Mouse (Mus musculus): Measurements from ENCODE around the gene Prr12. TPM values are rescaled to one million over a fixed set of nuclear protein-coding genes. Genes with fewer than 3 reads are reported as not detected.
A peak's percentile ranks its signal among the peaks of the same experiment; 100 is the strongest.
"Not testable (repeated sequence)": the region's sequence is repeated elsewhere in the genome, so short reads cannot be mapped to it uniquely, and the experiment has no call there.

Gene Prr12
- polyA plus RNA-seq (2015; fragmentation: Nextera tagmentation; extraction: Ambion mirVana) = 1.9 and 2.0 TPM in 2 replicates

GRCm38 (mm10) chr7:45052862-45053116 lies at the start of gene Prr12:
Prr12 (minus strand) TSS chr7:45052881.
- H3K36me3 ChIP-seq (ENCODE audit: control insufficient read depth, insufficient read depth) = peaks cover 8% of the 10 kb centered on the region
- WGBS (ENCODE audit: insufficient replicate concordance) = 0% methylated on average over 11 of the region's 18 CpGs
- peak within 1 kb of the TSS; percentile 95 for H3K27ac ChIP-seq (ENCODE audit: low read length)
- peak within 1 kb of the TSS; percentile 99 for H3K4me2 ChIP-seq (ENCODE audit: low read depth, low read length)
- ATAC-seq (ENCODE audit: low read depth) = peak; percentile 17
- H3K4me3 ChIP-seq (ENCODE audit: low read depth, low read length) = peak within 1 kb of the TSS; percentile 78
- H3K4me1 ChIP-seq (ENCODE audit: control insufficient read depth, low read depth, low read length) = peaks cover 35% of the 10 kb centered on the region
- peak within 1 kb of the TSS; percentile 77 for H3K9ac ChIP-seq (ENCODE audit: low read depth, low read length)
- H3K27me3 ChIP-seq (ENCODE audit: control insufficient read depth, insufficient read depth, low read depth, low read length) = no peaks in the 10 kb centered on the region
- H3K9me3 ChIP-seq (replicated peaks; ENCODE audit: control insufficient read depth, low read length) = no peaks in the 10 kb centered on the region

GRCm38 (mm10) chr7:45102441-45102840 lies 49.8 kb upstream of the Prr12 start:
- Histone ChIP-seq H3K4me3 (ENCODE audit: low read depth, low read length) (peak overlapping the region; percentile 36), H3K27me3 (ENCODE audit: control insufficient read depth, insufficient read depth, low read depth, low read length) (no peaks in the 10 kb centered on the region), H3K9ac (ENCODE audit: low read depth, low read length) (no peak overlapping the region; the same call in 1 of the 2 replicates), H3K9me3 (replicated peaks; ENCODE audit: control insufficient read depth, low read length) (no peaks in the 10 kb centered on the region), H3K4me1 (ENCODE audit: control insufficient read depth, low read depth, low read length) (peaks cover 8% of the 10 kb centered on the region), H3K27ac (ENCODE audit: low read length) (no peak overlapping the region), H3K4me2 (ENCODE audit: low read depth, low read length) (peak overlapping the region; percentile 34), H3K36me3 (ENCODE audit: control insufficient read depth, insufficient read depth) (no peaks in the 10 kb centered on the region)
- WGBS (ENCODE audit: insufficient replicate concordance) = 49% methylated on average over 11 of the region's 11 CpGs
- no peak for ATAC-seq (ENCODE audit: low read depth)

GRCm38 (mm10) chr7:45100046-45100445 lies 47.4 kb upstream of the Prr12 start:
- peaks cover 8% of the 10 kb centered on the region for H3K4me1 ChIP-seq (ENCODE audit: control insufficient read depth, low read depth, low read length)

DNA sequence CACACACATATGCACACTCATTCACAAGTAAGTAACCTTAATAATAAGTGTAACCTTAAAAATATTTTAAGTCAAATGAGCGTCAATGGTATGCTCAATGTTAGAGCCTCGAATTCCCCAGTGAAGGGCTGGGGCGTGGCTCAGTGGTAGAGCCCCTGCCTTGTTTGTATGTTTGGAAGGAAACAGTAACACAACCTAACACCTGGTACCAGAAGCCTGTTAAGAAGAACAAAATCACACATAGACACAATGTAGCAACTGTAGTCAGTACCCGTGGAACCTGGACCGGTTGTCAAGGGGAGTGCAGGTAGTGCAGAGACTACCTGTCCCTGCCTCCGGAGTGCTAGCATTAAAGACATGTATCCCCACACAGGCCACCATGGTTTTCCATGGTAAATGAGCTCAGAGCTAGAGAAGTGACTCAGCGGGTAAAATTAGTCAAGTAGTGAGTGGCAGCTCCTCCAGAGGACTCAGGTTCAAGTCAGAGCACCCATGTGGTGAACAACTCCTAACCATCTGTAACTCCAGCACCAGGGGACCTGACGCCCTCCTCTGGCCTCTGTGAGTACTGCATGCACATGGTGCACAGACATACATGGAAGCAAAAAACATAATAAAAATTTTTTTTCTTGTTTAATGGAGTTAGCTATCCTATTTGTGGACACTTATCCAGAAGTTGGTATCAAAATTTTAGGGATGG lies 46.0 kb upstream of the Prr12 start:
- H3K9ac ChIP-seq (ENCODE audit: low read depth, low read length) = no peak overlapping the region
- no peaks in the 10 kb centered on the region for H3K27me3 ChIP-seq (ENCODE audit: control insufficient read depth, insufficient read depth, low read depth, low read length)
- H3K4me3 ChIP-seq (ENCODE audit: low read depth, low read length) = no peak overlapping the region
- peaks cover 4% of the 10 kb centered on the region for H3K4me1 ChIP-seq (ENCODE audit: control insufficient read depth, low read depth, low read length)
- no peaks in the 10 kb centered on the region for H3K36me3 ChIP-seq (ENCODE audit: control insufficient read depth, insufficient read depth)
- ATAC-seq (ENCODE audit: low read depth) = no peak
- H3K27ac ChIP-seq (ENCODE audit: low read length) = no peak overlapping the region
- WGBS (ENCODE audit: insufficient replicate concordance) = 72% methylated on average over 8 of the region's 8 CpGs
- no peaks in the 10 kb centered on the region for H3K9me3 ChIP-seq (replicated peaks; ENCODE audit: control insufficient read depth, low read length)
- H3K4me2 ChIP-seq (ENCODE audit: low read depth, low read length) = no peak overlapping the region

More at GRCm38 (mm10) chr7:45100046-45100445, 47.4 kb upstream of the Prr12 start:
- Histone ChIP-seq H3K9ac (ENCODE audit: low read depth, low read length) (no peak overlapping the region), H3K9me3 (replicated peaks; ENCODE audit: control insufficient read depth, low read length) (no peaks in the 10 kb centered on the region), H3K36me3 (ENCODE audit: control insufficient read depth, insufficient read depth) (no peaks in the 10 kb centered on the region), H3K27ac (ENCODE audit: low read length) (no peak overlapping the region), H3K4me3 (ENCODE audit: low read depth, low read length) (no peak overlapping the region), H3K4me2 (ENCODE audit: low read depth, low read length) (no peak overlapping the region), H3K27me3 (ENCODE audit: control insufficient read depth, insufficient read depth, low read depth, low read length) (no peaks in the 10 kb centered on the region)
- WGBS (ENCODE audit: insufficient replicate concordance) = 85% methylated on average over 6 of the region's 6 CpGs
- ATAC-seq (ENCODE audit: low read depth) = no peak

GRCm38 (mm10) chr7:45097479-45097878 lies 44.8 kb upstream of the Prr12 start:
- Histone ChIP-seq H3K27me3 (ENCODE audit: control insufficient read depth, insufficient read depth, low read depth, low read length) (no peaks in the 10 kb centered on the region), H3K36me3 (ENCODE audit: control insufficient read depth, insufficient read depth) (no peaks in the 10 kb centered on the region), H3K9ac (ENCODE audit: low read depth, low read length) (no peak overlapping the region), H3K4me1 (ENCODE audit: control insufficient read depth, low read depth, low read length) (peaks cover 11% of the 10 kb centered on the region), H3K27ac (ENCODE audit: low read length) (peak overlapping the region; percentile 63), H3K9me3 (replicated peaks; ENCODE audit: control insufficient read depth, low read length) (no peaks in the 10 kb centered on the region), H3K4me3 (ENCODE audit: low read depth, low read length) (no peak overlapping the region), H3K4me2 (ENCODE audit: low read depth, low read length) (no peak overlapping the region)
- peak; percentile 67 for ATAC-seq (ENCODE audit: low read depth)
- 14% methylated on average over 6 of the region's 6 CpGs for WGBS (ENCODE audit: insufficient replicate concordance)

GRCm38 (mm10) chr7:45095965-45096364 lies 43.3 kb upstream of the Prr12 start:
- H3K4me1 ChIP-seq (ENCODE audit: control insufficient read depth, low read depth, low read length) = peaks cover 21% of the 10 kb centered on the region
- H3K27me3 ChIP-seq (ENCODE audit: control insufficient read depth, insufficient read depth, low read depth, low read length); H3K9ac ChIP-seq (ENCODE audit: low read depth, low read length); H3K27ac ChIP-seq (ENCODE audit: low read length); H3K4me2 ChIP-seq (ENCODE audit: low read depth, low read length); H3K36me3 ChIP-seq (ENCODE audit: control insufficient read depth, insufficient read depth); H3K9me3 ChIP-seq (replicated peaks; ENCODE audit: control insufficient read depth, low read length); H3K4me3 ChIP-seq (ENCODE audit: low read depth, low read length); ATAC-seq (ENCODE audit: low read depth): not testable (repeated sequence)
- WGBS (ENCODE audit: insufficient replicate concordance) = 76% methylated on average over 14 of the region's 14 CpGs

DNA sequence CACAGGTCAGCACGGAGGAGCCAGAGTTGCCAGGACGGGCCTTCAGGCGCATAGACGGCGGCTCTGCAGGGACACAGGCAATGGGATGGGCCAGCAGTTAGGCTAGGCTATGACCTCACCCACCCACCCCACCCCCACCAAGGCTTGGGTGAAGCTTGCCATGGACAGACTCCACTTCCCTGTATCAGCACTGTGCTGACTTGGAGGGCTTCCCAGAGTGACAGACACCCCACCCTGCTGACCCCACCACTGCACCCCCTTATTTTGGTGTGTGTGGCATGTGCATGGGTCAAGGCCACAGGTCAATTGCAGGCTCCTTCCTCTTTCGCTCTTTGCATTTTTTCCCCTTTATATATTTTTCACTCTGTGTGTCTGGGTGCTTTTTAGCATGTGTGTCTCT lies 42.7 kb upstream of the Prr12 start:
- no peak overlapping the region for H3K27ac ChIP-seq (ENCODE audit: low read length)
- WGBS (ENCODE audit: insufficient replicate concordance) = 54% methylated on average over 6 of the region's 6 CpGs
- H3K9ac ChIP-seq (ENCODE audit: low read depth, low read length) = no peak overlapping the region
- ATAC-seq (ENCODE audit: low read depth) = no peak
- no peaks in the 10 kb centered on the region for H3K36me3 ChIP-seq (ENCODE audit: control insufficient read depth, insufficient read depth)
- peaks cover 27% of the 10 kb centered on the region for H3K4me1 ChIP-seq (ENCODE audit: control insufficient read depth, low read depth, low read length)
- H3K4me2 ChIP-seq (ENCODE audit: low read depth, low read length) = no peak overlapping the region
- H3K9me3 ChIP-seq (replicated peaks; ENCODE audit: control insufficient read depth, low read length) = no peaks in the 10 kb centered on the region
- H3K4me3 ChIP-seq (ENCODE audit: low read depth, low read length) = no peak overlapping the region
- H3K27me3 ChIP-seq (ENCODE audit: control insufficient read depth, insufficient read depth, low read depth, low read length) = no peaks in the 10 kb centered on the region

- Histone ChIP-seq H3K4me1 (ENCODE audit: control insufficient read depth, low read depth, low read length) (peaks cover 29% of the 10 kb centered on the region), H3K27ac (ENCODE audit: low read length) (no peak overlapping the region), H3K27me3 (ENCODE audit: control insufficient read depth, insufficient read depth, low read depth, low read length) (no peaks in the 10 kb centered on the region), H3K9me3 (replicated peaks; ENCODE audit: control insufficient read depth, low read length) (no peaks in the 10 kb centered on the region), H3K4me2 (ENCODE audit: low read depth, low read length) (no peak overlapping the region), H3K36me3 (ENCODE audit: control insufficient read depth, insufficient read depth) (no peaks in the 10 kb centered on the region), H3K9ac (ENCODE audit: low read depth, low read length) (no peak overlapping the region), H3K4me3 (ENCODE audit: low read depth, low read length) (no peak overlapping the region)
- no peak for ATAC-seq (ENCODE audit: low read depth)
- 51% methylated on average over 7 of the region's 7 CpGs for WGBS (ENCODE audit: insufficient replicate concordance)
These were observed 41.4 kb upstream of the Prr12 start for GRCm38 (mm10) chr7:45094121-45094520.

DNA sequence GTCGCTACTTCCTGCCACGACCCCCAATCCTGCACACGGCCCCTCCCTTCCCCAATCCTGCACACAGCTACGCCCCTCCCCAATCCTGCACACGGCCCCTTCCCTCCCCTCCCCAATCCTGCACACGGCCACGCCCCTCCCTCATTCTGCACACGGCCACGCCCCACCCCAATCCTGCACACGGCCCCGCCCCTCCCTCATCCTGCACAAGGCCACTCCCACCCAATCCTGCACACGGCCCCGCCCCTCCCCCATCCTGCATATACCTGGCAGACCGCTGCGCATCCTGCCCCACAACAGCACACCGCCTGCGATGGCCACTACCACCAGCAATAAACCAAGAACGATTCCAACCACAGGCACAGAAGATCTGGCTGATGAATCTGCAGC lies 40.8 kb upstream of the Prr12 start:
- Histone ChIP-seq H3K9ac (ENCODE audit: low read depth, low read length) (no peak overlapping the region), H3K9me3 (replicated peaks; ENCODE audit: control insufficient read depth, low read length) (no peaks in the 10 kb centered on the region), H3K36me3 (ENCODE audit: control insufficient read depth, insufficient read depth) (no peaks in the 10 kb centered on the region), H3K4me1 (ENCODE audit: control insufficient read depth, low read depth, low read length) (peaks cover 29% of the 10 kb centered on the region), H3K27me3 (ENCODE audit: control insufficient read depth, insufficient read depth, low read depth, low read length) (no peaks in the 10 kb centered on the region), H3K27ac (ENCODE audit: low read length) (no peak overlapping the region), H3K4me2 (ENCODE audit: low read depth, low read length) (no peak overlapping the region), H3K4me3 (ENCODE audit: low read depth, low read length) (no peak overlapping the region)
- 24% methylated on average over 18 of the region's 18 CpGs for WGBS (ENCODE audit: insufficient replicate concordance)
- no peak for ATAC-seq (ENCODE audit: low read depth)

All from liver, embryonic 16.5 days (tissue).